Mouse (Mus musculus): ENCODE data around the gene Lsm3.

DNA sequence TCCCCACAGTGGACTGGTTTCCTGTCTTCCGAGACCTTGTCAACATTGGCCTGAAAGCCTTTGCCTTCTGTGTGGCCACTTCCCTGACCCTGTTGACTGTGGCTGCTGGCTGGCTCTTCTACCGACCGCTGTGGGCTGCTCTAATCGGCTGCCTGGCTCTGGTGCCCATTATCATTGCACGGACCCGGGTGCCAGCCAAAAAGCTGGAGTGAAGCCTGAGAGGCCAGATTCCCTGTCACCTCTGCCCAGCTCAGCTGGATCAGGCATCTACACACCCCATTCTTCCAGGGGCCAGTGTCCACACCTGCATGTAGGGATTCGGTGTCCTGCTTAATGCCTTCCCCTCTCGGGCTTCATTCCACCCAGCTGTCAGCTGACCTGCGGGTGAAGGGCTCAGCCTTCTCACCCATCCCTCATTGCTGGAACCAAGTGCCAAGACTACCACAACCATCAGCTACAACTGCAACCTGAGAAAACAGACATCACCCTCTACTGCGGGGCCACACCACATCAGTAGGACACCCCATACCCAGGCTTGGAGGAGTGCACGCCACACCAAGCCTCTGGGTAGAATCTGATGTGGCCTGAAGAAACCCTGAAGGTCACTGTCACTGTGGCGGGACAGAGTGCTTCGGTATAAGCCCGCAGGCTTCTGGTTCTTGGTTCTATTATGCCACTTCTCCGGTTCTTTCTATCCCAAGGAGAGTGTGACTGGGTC, 28.8 kb upstream of the Lsm3 start:
- TF ChIP-seq CTCF (conservative IDR thresholded peaks at IDR 0.05; ENCODE audit: low read length): no peak
- TF ChIP-seq NANOG (IDR thresholded peaks at IDR 0.05; ENCODE audit: borderline replicate concordance, low read length): no peak
- no peak for TF ChIP-seq POU5F1 (IDR thresholded peaks at IDR 0.05; ENCODE audit: borderline replicate concordance, low read length)

Data from E14TG2a.4 (cell line).